Mouse (Mus musculus): ENCODE measurements around the gene Gpr82. TPM values are rescaled to one million over a fixed set of nuclear protein-coding genes. Genes with fewer than 3 reads are reported as not detected.

Gene Gpr82
- 0.48 and 0.57 TPM in 2 replicates for polyA plus RNA-seq (2014; fragmentation: Nextera tagmentation; extraction: Ambion mirVana)

GRCm38 (mm10) chrX:13661063-13661462, at the start of gene Gpr82:
Gpr82 (plus strand) TSS chrX:13661363.
- DNase-seq (ENCODE audit: low spot score) (no peak), ATAC-seq (replicated peaks; ENCODE audit: low FRiP score) (no peak)
- Histone ChIP-seq H3K9me3 (ENCODE audit: control insufficient read depth, low read length) (no peaks in the 10 kb centered on the region), H3K4me2 (ENCODE audit: low read depth, low read length, severe bottlenecking) (no peak within 1 kb of the TSS), H3K36me3 (ENCODE audit: control insufficient read depth, insufficient read depth, low read length) (no peaks in the 10 kb centered on the region), H3K27ac (ENCODE audit: low read depth, low read length) (no peak within 1 kb of the TSS), H3K4me1 (replicated peaks; ENCODE audit: control insufficient read depth, insufficient read depth, low read length) (no peaks in the 10 kb centered on the region), H3K9ac (ENCODE audit: low read length) (no peak within 1 kb of the TSS), H3K4me3 (ENCODE audit: low read depth, low read length) (no peak within 1 kb of the TSS), H3K27me3 (ENCODE audit: control insufficient read depth, insufficient read depth, low read length) (no peaks in the 10 kb centered on the region)
- WGBS: 97% methylated on average over 5 of the region's 5 CpGs

GRCm38 (mm10) chrX:13612115-13612514, 49.0 kb upstream of the Gpr82 start:
- no peaks in the 10 kb centered on the region for H3K9me3 ChIP-seq (ENCODE audit: control insufficient read depth, low read length)
- ATAC-seq (replicated peaks; ENCODE audit: low FRiP score) (no peak), DNase-seq (ENCODE audit: low spot score) (no peak)
- no peak overlapping the region for H3K4me2 ChIP-seq (ENCODE audit: low read depth, low read length, severe bottlenecking)
- no peaks in the 10 kb centered on the region for H3K27me3 ChIP-seq (ENCODE audit: control insufficient read depth, insufficient read depth, low read length)
- H3K27ac ChIP-seq (ENCODE audit: low read depth, low read length): no peak overlapping the region
- H3K4me1 ChIP-seq (replicated peaks; ENCODE audit: control insufficient read depth, insufficient read depth, low read length): no peaks in the 10 kb centered on the region
- no peaks in the 10 kb centered on the region for H3K36me3 ChIP-seq (ENCODE audit: control insufficient read depth, insufficient read depth, low read length)
- no peak overlapping the region for H3K9ac ChIP-seq (ENCODE audit: low read length)
- H3K4me3 ChIP-seq (ENCODE audit: low read depth, low read length): no peak overlapping the region
- WGBS: 82% methylated on average over 2 of the region's 2 CpGs

- Histone ChIP-seq H3K36me3 (ENCODE audit: control insufficient read depth, insufficient read depth, low read length) (no peaks in the 10 kb centered on the region), H3K4me2 (ENCODE audit: low read depth, low read length, severe bottlenecking) (no peak overlapping the region), H3K9me3 (ENCODE audit: control insufficient read depth, low read length) (no peaks in the 10 kb centered on the region), H3K4me3 (ENCODE audit: low read depth, low read length) (no peak overlapping the region), H3K9ac (ENCODE audit: low read length) (no peak overlapping the region), H3K27me3 (ENCODE audit: control insufficient read depth, insufficient read depth, low read length) (no peaks in the 10 kb centered on the region), H3K27ac (ENCODE audit: low read depth, low read length) (no peak overlapping the region), H3K4me1 (replicated peaks; ENCODE audit: control insufficient read depth, insufficient read depth, low read length) (no peaks in the 10 kb centered on the region)
- no peak for ATAC-seq (replicated peaks; ENCODE audit: low FRiP score)
- no peak for DNase-seq (ENCODE audit: low spot score)
- 55% methylated on average over 1 of the region's 1 CpGs for WGBS
These were observed 44.4 kb upstream of the Gpr82 start for GRCm38 (mm10) chrX:13616726-13617125.

GRCm38 (mm10) chrX:13617294-13617693, 43.9 kb upstream of the Gpr82 start:
- Histone ChIP-seq H3K4me1 (replicated peaks; ENCODE audit: control insufficient read depth, insufficient read depth, low read length) (no peaks in the 10 kb centered on the region), H3K9me3 (ENCODE audit: control insufficient read depth, low read length) (no peaks in the 10 kb centered on the region), H3K27me3 (ENCODE audit: control insufficient read depth, insufficient read depth, low read length) (no peaks in the 10 kb centered on the region), H3K9ac (ENCODE audit: low read length) (no peak overlapping the region), H3K4me3 (ENCODE audit: low read depth, low read length) (no peak overlapping the region), H3K27ac (ENCODE audit: low read depth, low read length) (no peak overlapping the region), H3K4me2 (ENCODE audit: low read depth, low read length, severe bottlenecking) (no peak overlapping the region), H3K36me3 (ENCODE audit: control insufficient read depth, insufficient read depth, low read length) (no peaks in the 10 kb centered on the region)
- 100% methylated on average over 1 of the region's 1 CpGs for WGBS
- DNase-seq (ENCODE audit: low spot score) (no peak), ATAC-seq (replicated peaks; ENCODE audit: low FRiP score) (no peak)

GRCm38 (mm10) chrX:13618476-13618875, 42.7 kb upstream of the Gpr82 start:
- WGBS: 85% methylated on average over 4 of the region's 4 CpGs
- no peaks in the 10 kb centered on the region for H3K9me3 ChIP-seq (ENCODE audit: control insufficient read depth, low read length)

GRCm38 (mm10) chrX:13621473-13621872, 39.7 kb upstream of the Gpr82 start:
- Histone ChIP-seq H3K9ac (ENCODE audit: low read length) (no peak overlapping the region), H3K9me3 (ENCODE audit: control insufficient read depth, low read length) (no peaks in the 10 kb centered on the region)
- WGBS: 89% methylated on average over 4 of the region's 4 CpGs

More at GRCm38 (mm10) chrX:13618476-13618875, 42.7 kb upstream of the Gpr82 start:
- Histone ChIP-seq H3K27me3 (ENCODE audit: control insufficient read depth, insufficient read depth, low read length) (no peaks in the 10 kb centered on the region), H3K4me3 (ENCODE audit: low read depth, low read length) (no peak overlapping the region), H3K27ac (ENCODE audit: low read depth, low read length) (no peak overlapping the region), H3K4me2 (ENCODE audit: low read depth, low read length, severe bottlenecking) (no peak overlapping the region), H3K9ac (ENCODE audit: low read length) (no peak overlapping the region), H3K4me1 (replicated peaks; ENCODE audit: control insufficient read depth, insufficient read depth, low read length) (no peaks in the 10 kb centered on the region), H3K36me3 (ENCODE audit: control insufficient read depth, insufficient read depth, low read length) (no peaks in the 10 kb centered on the region)
- ATAC-seq (replicated peaks; ENCODE audit: low FRiP score): no peak
- DNase-seq (ENCODE audit: low spot score): no peak

GRCm38 (mm10) chrX:13622654-13623053, 38.5 kb upstream of the Gpr82 start:
- H3K9ac ChIP-seq (ENCODE audit: low read length): no peak overlapping the region
- no peaks in the 10 kb centered on the region for H3K9me3 ChIP-seq (ENCODE audit: control insufficient read depth, low read length)
- ATAC-seq (replicated peaks; ENCODE audit: low FRiP score): no peak
- 88% methylated on average over 5 of the region's 5 CpGs for WGBS
- H3K27ac ChIP-seq (ENCODE audit: low read depth, low read length): no peak overlapping the region
- H3K36me3 ChIP-seq (ENCODE audit: control insufficient read depth, insufficient read depth, low read length): no peaks in the 10 kb centered on the region
- H3K27me3 ChIP-seq (ENCODE audit: control insufficient read depth, insufficient read depth, low read length): no peaks in the 10 kb centered on the region
- no peak overlapping the region for H3K4me3 ChIP-seq (ENCODE audit: low read depth, low read length)
- DNase-seq (ENCODE audit: low spot score): no peak
- no peaks in the 10 kb centered on the region for H3K4me1 ChIP-seq (replicated peaks; ENCODE audit: control insufficient read depth, insufficient read depth, low read length)
- no peak overlapping the region for H3K4me2 ChIP-seq (ENCODE audit: low read depth, low read length, severe bottlenecking)

More at GRCm38 (mm10) chrX:13621473-13621872, 39.7 kb upstream of the Gpr82 start:
- no peak overlapping the region for H3K4me3 ChIP-seq (ENCODE audit: low read depth, low read length)
- ATAC-seq (replicated peaks; ENCODE audit: low FRiP score) (no peak), DNase-seq (ENCODE audit: low spot score) (no peak)
- no peaks in the 10 kb centered on the region for H3K27me3 ChIP-seq (ENCODE audit: control insufficient read depth, insufficient read depth, low read length)
- H3K4me2 ChIP-seq (ENCODE audit: low read depth, low read length, severe bottlenecking): no peak overlapping the region
- H3K36me3 ChIP-seq (ENCODE audit: control insufficient read depth, insufficient read depth, low read length): no peaks in the 10 kb centered on the region
- no peak overlapping the region for H3K27ac ChIP-seq (ENCODE audit: low read depth, low read length)
- no peaks in the 10 kb centered on the region for H3K4me1 ChIP-seq (replicated peaks; ENCODE audit: control insufficient read depth, insufficient read depth, low read length)

- no peaks in the 10 kb centered on the region for H3K4me1 ChIP-seq (replicated peaks; ENCODE audit: control insufficient read depth, insufficient read depth, low read length)
- DNase-seq (ENCODE audit: low spot score) (no peak), ATAC-seq (replicated peaks; ENCODE audit: low FRiP score) (no peak)
- no peaks in the 10 kb centered on the region for H3K27me3 ChIP-seq (ENCODE audit: control insufficient read depth, insufficient read depth, low read length)
- no peak within 1 kb of the TSS for H3K9ac ChIP-seq (ENCODE audit: low read length)
- H3K4me3 ChIP-seq (ENCODE audit: low read depth, low read length): no peak within 1 kb of the TSS
- no peak within 1 kb of the TSS for H3K4me2 ChIP-seq (ENCODE audit: low read depth, low read length, severe bottlenecking)
- H3K27ac ChIP-seq (ENCODE audit: low read depth, low read length): no peak within 1 kb of the TSS
- WGBS: 72% methylated on average over 5 of the region's 5 CpGs
- H3K9me3 ChIP-seq (ENCODE audit: control insufficient read depth, low read length): no peaks in the 10 kb centered on the region
- H3K36me3 ChIP-seq (ENCODE audit: control insufficient read depth, insufficient read depth, low read length): no peaks in the 10 kb centered on the region
These were observed 29.4 kb upstream of the Gpr82 start, which contains the start of gene Gpr34 for GRCm38 (mm10) chrX:13631599-13632283. Gpr34 (plus strand) TSS chrX:13632089.

- Histone ChIP-seq H3K4me1 (replicated peaks; ENCODE audit: control insufficient read depth, insufficient read depth, low read length) (no peaks in the 10 kb centered on the region), H3K4me3 (ENCODE audit: low read depth, low read length) (no peak overlapping the region), H3K4me2 (ENCODE audit: low read depth, low read length, severe bottlenecking) (no peak overlapping the region), H3K36me3 (ENCODE audit: control insufficient read depth, insufficient read depth, low read length) (no peaks in the 10 kb centered on the region), H3K9me3 (ENCODE audit: control insufficient read depth, low read length) (no peaks in the 10 kb centered on the region), H3K27me3 (ENCODE audit: control insufficient read depth, insufficient read depth, low read length) (no peaks in the 10 kb centered on the region), H3K27ac (ENCODE audit: low read depth, low read length) (no peak overlapping the region), H3K9ac (ENCODE audit: low read length) (no peak overlapping the region)
- DNase-seq (ENCODE audit: low spot score) (no peak), ATAC-seq (replicated peaks; ENCODE audit: low FRiP score) (no peak)
- WGBS: 86% methylated on average over 1 of the region's 1 CpGs
These were observed 24.8 kb upstream of the Gpr82 start for GRCm38 (mm10) chrX:13636398-13636797.

All from forebrain, embryonic 11.5 days (tissue).